Mouse (Mus musculus): Measurements from ENCODE around the gene Iqsec1.
A peak's percentile ranks its signal among the peaks of the same experiment; 100 is the strongest.
"Not testable (repeated sequence)": the region's sequence is repeated elsewhere in the genome, so short reads cannot be mapped to it uniquely, and the experiment has no call there.

Gene Iqsec1

DNA sequence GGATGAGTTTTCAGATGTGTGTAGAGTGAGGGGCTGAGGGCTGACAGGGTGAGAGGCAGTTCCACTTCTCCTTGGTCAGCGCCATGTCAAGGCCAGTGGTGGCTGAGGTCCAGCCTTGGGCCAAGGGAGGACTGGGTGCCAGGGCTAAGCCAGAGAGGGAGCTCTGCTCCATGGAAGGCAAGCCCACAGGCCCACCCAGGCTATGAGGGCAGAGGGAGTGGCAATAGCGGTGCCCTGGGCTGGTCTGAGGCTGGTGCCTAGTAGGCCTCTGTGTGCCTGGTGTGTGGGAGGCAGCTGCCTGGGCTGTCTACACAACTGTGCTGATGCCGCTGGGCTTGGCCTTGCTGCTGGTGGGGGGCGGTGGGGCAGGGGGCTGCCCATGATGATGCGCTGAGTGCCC, 326.3 kb downstream of the Iqsec1 start:
- no peak for DNase-seq (ENCODE audit: low spot score in 2 of 2)

DNA sequence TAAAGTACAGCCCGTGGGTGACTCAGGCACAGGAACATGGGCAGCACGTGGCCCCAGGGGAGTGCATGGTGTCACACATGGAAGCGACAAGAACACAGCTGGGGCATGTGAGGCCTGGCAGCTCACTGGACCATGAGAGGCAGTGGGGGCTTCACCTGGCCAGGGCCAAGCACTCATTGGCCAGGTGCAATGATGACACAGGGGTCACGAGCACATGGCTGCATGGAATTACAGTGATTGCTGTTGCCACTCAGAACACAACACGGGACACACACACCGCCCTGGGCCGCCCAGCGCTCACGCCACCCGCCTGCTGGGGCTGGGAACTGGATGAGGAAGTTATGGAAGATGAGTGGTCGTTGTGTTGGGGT, 327.5 kb downstream of the Iqsec1 start:
- DNase-seq (ENCODE audit: low spot score in 2 of 2) = no peak

- no peak for DNase-seq (ENCODE audit: low spot score in 2 of 2)
These were observed 328.0 kb downstream of the Iqsec1 start for GRCm38 (mm10) chr6:90660398-90661028.

GRCm38 (mm10) chr6:90659913-90660312, 328.6 kb downstream of the Iqsec1 start:
- DNase-seq (ENCODE audit: low spot score in 2 of 2) = no peak

DNA sequence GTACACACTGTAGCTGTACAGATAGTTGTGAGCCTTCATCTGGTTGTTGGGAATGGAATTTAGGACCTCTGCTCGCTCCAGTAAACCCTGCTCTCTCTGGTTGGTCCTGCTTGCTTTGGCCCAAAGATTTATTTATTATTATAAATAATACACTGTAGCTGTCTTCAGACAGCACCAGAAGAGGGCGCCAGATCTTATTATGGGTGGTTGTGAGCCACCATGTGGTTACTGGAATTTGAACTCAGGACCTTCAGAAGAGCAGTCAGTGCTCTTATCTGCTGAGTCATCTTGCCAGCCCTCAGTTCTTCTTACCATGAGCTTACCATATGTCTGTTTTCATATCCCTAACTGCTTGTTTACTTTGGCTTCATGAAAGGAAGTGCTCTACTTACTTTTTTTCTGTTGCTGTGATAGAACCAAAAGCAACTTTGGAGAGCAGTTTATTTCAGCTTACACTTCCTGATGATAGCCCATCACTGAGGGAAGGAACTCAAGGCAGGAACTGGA, 332.1 kb downstream of the Iqsec1 start:
- DNase-seq (ENCODE audit: low spot score in 2 of 2) = not testable (repeated sequence)

DNA sequence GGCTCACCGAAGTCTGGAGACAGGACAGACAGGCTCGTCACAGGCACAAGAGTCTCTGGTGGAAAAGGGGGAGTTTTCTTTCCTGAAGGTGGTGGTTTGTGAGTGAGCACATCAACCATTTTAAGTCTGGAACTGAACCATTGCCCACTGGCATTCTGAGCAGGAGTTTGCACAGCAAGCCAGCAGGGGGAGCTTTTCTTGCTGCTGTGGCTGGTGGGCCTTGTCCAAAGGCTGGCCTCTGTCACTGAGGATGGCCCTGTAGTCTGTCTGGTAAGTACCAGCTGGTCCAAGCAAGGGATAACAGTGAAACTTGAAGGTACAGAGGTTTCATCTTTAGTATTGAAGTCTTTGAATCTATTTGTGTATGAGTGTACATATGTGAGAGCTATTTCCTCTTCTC, 334.7 kb downstream of the Iqsec1 start:
- DNase-seq (ENCODE audit: low spot score in 2 of 2) = peak in 1 of 2 experiments; percentile 31

- DNase-seq (ENCODE audit: low spot score in 2 of 2) = no peak
These were observed 337.9 kb downstream of the Iqsec1 start for GRCm38 (mm10) chr6:90650634-90651033.

GRCm38 (mm10) chr6:90649279-90649678, 339.2 kb downstream of the Iqsec1 start:
- DNase-seq (ENCODE audit: low spot score in 2 of 2) = no peak

DNA sequence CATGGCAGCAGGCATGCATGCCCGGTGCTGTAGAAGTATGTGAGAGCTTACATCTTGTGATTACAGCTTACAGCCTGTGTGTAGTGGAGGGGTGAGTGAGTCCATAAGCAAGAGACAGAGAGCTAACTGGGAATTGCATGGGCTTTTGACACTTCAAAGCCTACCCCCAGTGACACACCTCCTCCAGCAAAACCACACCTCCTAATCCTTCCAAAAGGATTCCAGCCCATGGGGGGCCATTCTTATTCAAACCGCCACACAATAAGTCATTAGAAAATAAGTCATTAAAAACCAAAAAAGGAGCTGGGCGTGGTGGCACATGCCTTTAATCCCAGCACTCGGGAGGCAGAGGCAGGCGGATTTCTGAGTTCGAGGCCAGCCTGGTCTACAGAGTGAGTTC, 340.1 kb downstream of the Iqsec1 start:
- no peak for DNase-seq (ENCODE audit: low spot score in 2 of 2)

GRCm38 (mm10) chr6:90644965-90645364, 343.5 kb downstream of the Iqsec1 start:
- DNase-seq (ENCODE audit: low spot score in 2 of 2) = no peak

DNA sequence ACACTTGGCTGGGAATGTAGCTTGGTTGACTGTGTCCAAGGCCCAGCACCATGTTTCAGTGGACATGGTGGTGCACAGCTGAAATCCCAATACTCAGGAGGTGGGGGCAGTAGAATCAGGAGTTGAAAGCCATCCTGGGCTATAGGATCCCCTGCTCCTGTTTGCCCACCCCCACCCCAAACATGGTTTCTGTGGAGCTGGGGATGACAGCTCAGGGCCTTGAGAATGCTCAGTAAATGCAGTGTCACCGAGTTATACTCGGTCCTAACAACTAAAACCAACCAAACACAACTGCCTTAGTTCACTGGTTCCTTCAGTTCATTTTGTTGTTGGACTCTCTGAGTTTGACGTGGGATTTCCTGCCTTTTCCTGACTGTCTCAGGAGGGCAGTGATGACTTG, 345.4 kb downstream of the Iqsec1 start:
- no peak for DNase-seq (ENCODE audit: low spot score in 2 of 2)

DNA sequence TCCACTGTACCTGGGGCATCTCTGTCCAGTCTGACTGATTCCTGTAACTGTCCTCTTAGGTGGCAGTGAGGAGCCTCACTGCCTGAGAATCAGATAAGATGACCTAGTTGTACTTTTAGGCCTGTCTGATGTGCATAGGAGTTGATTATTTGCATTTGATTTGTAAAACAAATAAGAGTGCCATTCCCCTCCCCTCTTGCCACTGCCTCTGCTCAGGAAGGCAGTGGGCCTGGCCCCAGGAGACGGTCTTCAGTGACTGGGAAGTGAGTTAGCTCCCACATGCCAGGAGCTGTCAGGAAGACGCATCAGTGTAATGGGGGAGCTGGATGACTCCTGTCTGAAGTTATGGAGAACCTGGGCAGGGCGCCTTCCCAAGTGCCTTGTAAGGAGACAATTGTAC, 352.9 kb downstream of the Iqsec1 start:
- DNase-seq (ENCODE audit: low spot score in 2 of 2) = no peak

DNA sequence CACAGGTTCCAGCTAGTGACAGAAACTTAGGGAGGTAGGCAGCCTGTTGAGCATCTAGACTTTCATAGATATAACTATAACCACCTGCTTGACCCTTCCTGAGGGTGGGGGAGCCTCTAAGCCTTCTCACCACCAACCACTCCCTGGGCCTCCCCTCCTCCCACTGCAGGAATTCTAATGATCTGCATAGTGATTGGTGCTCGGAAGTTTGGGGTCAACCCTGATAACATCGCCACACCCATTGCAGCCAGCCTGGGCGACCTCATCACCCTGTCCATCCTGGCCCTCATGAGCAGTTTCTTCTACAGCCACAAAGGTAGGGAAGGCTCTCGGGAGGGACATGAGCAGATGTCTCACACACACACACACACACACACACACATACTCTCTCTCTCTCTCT, 353.4 kb downstream of the Iqsec1 start:
- DNase-seq (ENCODE audit: low spot score in 2 of 2) = no peak

DNA sequence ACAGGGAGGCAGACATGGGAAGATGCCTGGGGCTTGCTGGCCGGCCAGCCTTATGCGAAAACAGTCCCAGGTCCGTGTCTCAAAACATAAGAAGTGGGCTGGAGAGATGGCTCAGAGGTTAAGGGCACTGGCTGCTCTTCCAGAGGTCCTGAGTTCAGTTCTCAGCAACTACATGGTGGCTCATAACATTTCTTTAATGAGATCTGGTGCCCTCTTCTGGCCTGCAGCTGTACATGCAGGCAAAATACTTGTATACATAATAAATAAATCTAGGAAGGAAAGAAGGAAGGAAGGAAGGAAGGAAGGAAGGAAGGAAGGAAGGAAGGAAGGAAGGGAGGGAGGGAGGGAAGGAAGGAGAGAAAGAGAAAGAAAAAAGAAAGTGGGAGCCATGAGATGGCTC, 356.0 kb downstream of the Iqsec1 start:
- DNase-seq (ENCODE audit: low spot score in 2 of 2) = not testable (repeated sequence)

GRCm38 (mm10) chr6:90630427-90630826, 358.1 kb downstream of the Iqsec1 start:
- no peak for DNase-seq (ENCODE audit: low spot score in 2 of 2)

DNA sequence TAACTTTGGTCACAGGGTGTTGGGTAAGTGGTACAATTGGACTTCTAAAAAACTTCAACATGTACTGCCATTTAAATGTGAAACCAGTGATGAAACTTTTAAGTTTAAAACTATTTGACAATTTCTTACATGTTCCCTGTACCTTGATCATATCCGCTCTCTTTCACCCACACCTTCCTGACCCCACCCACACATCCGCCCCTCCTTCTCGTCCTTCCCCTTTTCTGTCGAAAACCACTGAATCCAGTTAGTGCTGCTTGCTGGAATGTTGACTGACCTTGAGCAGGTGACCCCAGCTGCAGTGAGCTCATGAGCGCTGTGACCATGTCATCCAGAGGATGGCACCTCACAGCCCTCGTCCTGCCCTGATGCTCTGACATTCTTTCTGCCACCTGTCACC, 359.0 kb downstream of the Iqsec1 start:
- no peak for DNase-seq (ENCODE audit: low spot score in 2 of 2)

DNA sequence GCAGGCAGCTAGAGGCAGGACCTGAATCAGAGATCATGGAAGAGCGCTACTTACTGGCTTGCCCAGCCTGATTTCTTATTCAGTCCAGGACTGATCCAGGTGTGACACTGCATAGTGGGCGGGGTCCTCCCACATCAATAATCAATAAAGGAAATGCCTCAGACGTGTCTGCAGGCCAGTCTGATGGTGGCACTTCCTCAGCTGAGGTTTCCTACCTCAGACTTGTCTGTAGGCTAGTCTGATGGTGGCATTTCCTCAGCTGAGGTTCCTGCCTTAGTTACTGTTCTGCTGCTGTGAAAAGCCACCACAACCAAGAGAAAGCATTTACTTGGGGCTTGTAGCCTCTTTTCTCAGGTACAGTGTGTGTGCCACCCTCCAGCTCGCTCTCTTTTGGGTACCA, 360.9 kb downstream of the Iqsec1 start:
- DNase-seq (ENCODE audit: low spot score in 2 of 2) = no peak

- no peak for DNase-seq (ENCODE audit: low spot score in 2 of 2)
These were observed 363.1 kb downstream of the Iqsec1 start for GRCm38 (mm10) chr6:90625207-90625994.

DNA sequence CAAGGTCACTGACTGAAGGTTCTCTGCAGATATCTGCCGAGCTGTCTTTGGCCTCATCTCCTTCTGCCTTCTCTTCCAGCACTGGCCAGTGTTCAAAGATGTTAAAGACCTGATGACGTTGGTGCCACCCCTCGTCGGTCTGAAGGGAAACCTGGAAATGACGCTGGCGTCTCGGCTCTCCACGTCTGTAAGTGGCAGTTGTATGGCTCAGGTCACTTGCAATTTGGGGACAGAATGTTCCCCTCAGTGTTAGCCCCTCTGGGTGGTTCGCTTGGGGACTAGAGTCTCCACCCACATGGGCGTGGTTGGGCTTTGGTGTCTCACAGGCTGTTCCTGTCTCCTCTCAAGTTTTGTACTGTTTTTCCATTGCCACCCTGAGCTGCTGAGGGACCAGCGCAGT, 363.8 kb downstream of the Iqsec1 start:
- no peak for DNase-seq (ENCODE audit: low spot score in 2 of 2)

GRCm38 (mm10) chr6:90624184-90624583, 364.3 kb downstream of the Iqsec1 start:
- DNase-seq (ENCODE audit: low spot score in 2 of 2) = no peak

GRCm38 (mm10) chr6:90623456-90623836, 365.0 kb downstream of the Iqsec1 start:
- no peak for DNase-seq (ENCODE audit: low spot score in 2 of 2)

GRCm38 (mm10) chr6:90622758-90623455, 365.6 kb downstream of the Iqsec1 start:
- DNase-seq (ENCODE audit: low spot score in 2 of 2) = no peak

- no peak for DNase-seq (ENCODE audit: low spot score in 2 of 2)
These were observed 366.9 kb downstream of the Iqsec1 start for GRCm38 (mm10) chr6:90621584-90621890.

Measured in frontal cortex, postnatal 10 days (tissue).